Mouse (Mus musculus): ENCODE measurements around the gene Adcy2. TPM values are rescaled to one million over a fixed set of nuclear protein-coding genes. Genes with fewer than 3 reads are reported as not detected.

Gene Adcy2
- total RNA-seq, 2 experiments from 2014 or later, result not detected

DNA sequence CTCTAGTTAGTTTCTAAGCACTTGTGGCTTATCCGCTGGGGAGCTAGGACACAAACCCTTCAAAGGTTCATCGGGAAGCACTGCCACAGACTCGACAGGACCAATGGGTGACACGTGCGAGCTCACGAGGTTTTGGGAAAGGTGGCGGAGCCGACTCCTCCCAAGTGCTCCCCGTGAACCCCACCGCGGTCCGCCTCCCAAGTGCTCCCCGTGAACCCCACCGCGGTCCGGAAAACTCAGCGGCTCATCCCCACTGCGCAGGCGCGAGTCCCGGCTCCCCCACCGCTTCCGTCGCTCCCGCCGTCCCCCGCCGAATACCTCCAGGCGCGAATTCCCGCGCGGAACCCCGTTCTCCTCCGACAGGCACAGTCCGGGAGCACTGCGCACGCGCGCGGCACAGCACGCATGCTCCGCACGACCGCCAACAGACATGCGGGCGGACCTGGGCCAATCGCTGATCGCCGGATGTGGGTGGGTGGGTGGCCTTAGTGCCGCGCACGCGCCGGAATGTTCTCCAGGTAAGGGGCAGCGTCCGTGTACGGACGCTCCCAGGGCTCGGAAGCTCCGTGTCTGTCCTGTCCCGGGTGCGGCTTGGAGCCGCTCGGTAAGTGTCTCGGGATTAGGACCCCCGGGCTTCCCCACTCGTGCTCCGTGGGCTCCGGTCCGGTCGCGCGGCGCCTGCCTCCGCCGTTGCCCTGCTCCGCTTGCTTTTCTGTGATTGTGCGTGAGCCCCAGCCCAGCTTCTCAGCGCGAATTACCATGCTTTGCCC is 417.4 kb downstream of the Adcy2 start, which contains the start of the genes Mtrr and Fastkd3:
Gene Mtrr, minus strand, starts transcription at position 403 of the 770 bp plus-strand sequence.
Gene Fastkd3, plus strand, starts transcription at position 488 of the 770 bp plus-strand sequence.
- ATAC-seq (replicated peaks; ENCODE audit: low FRiP score, low TSS enrichment, poor library complexity, severe bottlenecking), result peak; percentile 96

DNA sequence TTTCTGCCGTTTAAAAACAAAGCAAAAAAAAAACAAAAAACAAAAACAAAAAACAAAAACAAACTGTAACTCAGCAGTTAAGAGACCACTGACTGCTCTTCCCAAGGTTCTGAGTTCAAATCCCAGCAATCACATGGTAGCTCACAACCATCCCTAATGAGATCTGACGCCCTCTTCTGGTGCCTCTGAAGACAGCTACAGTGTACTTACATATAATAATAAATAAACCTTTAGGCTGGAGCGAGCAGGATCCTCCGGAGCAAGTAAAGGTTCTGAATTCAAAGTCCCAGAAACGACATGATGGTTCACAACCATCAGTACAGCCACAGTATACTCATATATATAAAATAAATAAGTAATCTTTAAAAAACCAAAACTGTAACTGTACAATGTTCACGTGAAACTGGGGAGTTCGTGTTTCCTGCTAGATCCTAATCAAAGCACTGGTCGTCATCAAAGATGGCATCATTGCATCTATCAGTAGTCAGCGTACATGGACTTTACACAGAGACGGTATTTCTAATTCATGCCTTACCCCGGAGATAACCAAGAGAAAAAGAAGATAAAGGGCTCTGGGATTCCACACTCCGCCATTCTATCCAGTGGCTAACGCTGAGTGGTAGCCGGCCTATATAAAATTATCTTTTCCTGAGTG is 418.1 kb downstream of the Adcy2 start:
- peak; percentile 2; the same call in 1 of the 2 replicates for ATAC-seq (replicated peaks; ENCODE audit: low FRiP score, low TSS enrichment, poor library complexity, severe bottlenecking)

DNA sequence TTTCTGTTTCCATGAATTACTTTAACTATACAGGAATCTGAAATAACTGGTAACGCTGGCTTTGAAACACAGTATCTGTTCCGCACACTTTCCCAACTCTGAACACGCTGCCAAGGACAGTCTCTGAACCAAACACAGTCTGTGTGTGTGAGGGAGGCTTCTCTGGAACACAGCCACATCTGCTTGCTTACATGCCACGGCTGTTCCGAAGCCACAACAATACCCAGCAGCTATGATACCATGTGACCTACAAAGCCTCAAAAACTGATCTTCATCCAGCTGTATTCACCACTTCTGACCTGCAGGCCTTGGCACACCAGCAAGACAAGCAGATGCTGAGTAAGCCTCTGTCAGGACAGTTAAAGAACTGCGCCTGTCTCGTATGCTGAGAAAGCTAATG is 421.4 kb downstream of the Adcy2 start:
- no peak for ATAC-seq (replicated peaks; ENCODE audit: low FRiP score, low TSS enrichment, poor library complexity, severe bottlenecking)

DNA sequence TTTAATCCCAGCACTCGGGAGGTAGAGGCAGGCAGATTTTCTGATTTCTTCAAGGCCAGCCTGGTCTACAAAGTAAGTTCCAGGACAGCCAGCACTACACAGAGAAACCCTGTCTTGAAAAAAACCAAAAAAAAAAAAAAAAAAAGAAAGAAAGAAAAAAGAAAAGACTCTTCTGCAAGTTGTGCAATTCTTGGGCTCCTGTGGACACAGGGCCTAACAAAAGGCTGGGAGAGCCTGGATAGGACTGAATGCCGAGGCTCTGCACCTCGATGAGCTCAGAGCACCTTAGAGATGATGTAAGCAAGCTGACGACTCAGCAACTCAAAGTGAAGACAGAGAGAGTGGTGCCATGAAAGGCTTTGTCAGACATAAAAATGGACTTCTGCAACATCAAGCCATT is 424.9 kb downstream of the Adcy2 start:
- no peak for ATAC-seq (replicated peaks; ENCODE audit: low FRiP score, low TSS enrichment, poor library complexity, severe bottlenecking)

DNA sequence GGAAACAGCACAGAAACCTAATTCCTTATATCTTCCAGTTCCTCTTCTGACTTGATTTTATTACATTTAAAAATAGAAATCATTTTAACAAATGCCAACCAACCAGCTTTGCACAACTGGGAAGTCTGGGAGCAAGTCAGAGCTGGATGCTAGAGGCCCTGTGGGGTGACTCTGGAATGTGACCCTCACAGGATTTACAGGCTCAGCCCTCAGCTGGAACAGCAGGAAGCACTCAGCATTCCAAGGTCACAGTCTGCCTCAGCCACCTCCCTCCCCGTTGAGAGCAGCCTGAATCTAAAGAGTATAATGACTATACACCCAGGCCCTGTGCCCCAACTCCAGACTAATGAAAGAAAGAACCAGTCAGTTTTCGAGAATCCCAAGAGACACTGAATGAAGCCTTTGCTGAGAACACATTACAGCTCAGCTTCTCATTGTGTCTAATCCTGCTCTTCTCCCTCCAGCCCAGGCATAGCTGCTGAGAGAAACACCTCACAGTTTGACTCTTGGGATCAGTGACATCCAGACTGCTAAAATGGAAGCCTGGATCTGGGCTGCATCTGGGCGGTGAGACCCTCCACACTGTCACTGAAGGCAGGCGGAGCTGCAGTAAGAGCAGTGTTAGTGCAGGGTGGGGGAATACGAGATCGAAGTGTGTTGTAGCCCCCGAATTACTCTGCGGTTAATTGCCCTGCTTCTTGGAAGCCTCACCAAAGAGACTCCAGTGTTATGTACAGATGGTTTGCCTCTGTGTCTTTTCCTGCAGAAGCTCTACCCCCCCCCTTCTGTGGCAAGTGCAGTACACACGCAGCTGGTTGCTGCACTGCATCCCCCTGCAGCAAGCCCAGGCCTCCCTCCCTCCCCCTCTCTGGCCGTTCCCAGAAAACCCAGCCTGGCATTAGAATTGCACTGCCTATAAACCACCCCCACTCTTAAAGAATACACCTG is 426.1 kb downstream of the Adcy2 start:
- no peak for ATAC-seq (replicated peaks; ENCODE audit: low FRiP score, low TSS enrichment, poor library complexity, severe bottlenecking)

DNA sequence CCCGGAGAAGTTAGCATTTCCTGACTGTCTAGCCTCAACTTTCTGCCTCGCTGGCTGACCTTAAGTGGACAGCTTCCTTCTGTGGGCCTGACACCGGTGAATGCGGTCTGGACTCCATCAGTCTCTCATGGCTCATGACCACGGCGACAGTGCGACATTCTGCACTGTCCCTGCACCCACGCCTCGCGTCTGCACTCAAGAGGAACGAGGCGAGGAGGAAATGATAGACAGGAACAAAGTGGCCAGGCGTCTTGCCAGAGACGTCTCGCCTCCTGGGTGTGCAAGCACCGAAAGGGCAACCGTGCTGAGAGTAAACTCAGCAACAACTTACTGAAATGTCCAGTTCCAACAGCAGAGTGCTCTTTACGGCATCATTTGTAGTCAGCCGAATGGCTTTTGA is 427.1 kb downstream of the Adcy2 start:
- ATAC-seq (replicated peaks; ENCODE audit: low FRiP score, low TSS enrichment, poor library complexity, severe bottlenecking), result no peak
